Mouse (Mus musculus) spleen, postnatal 4 days (tissue): ENCODE measurements around the gene Usp18.
A peak's percentile ranks its signal among the peaks of the same experiment; 100 is the strongest.

Experiments
- DNase-seq, 2 experiments: peaks; one replicate each; pipeline ENCODE4 v3.0.0; 2022; ENCODE audit warnings: low spot score in 2 of 2

The Usp18 gene

DNA sequence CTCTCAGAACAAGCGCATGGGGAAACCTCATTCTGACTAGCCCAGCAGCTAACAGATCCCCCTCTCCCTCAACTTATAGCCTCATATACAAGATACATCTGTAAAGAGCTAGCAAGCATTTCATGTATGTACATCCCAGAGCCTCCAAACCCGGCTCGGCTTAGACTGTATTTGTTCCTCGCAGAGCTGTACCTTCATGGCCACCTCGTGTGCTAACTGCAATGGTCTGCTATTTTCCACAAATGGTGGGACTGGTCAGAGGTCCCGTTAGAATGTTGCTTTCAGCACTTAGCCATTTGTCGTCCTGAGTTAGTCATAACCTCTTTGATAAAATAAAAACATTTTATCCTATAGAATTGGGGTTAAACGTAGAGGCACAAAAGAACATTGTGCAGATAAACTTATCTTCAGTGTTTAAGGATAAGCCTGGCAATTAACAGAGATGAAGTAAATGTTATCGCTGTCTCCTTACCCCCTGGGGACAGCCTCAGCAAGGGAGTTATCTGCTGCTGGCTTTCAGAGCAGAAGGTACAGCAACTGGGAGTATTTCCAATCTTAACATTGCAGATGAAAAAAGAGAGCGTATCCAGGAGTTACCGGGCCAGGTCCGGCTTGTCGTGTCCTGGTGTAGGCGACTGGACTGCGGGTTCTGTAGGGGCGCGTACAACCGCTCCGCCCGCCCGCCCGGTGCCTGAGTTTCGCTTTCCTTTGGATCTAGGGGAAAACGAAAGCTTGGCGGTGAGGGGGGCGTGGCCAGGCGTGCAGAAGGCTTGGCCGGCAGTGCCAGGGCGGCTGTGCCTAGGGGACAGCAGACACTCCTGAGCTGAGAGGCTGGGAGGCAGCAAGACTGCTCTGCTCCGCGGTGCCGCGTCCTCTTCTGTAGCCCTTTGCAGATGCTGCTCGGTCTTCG is at the start of gene Usp18:
Gene Usp18, plus strand, starts transcription at position 780 of the 910 bp plus-strand sequence.
- DNase-seq = peak; percentile 88 to 93

DNA sequence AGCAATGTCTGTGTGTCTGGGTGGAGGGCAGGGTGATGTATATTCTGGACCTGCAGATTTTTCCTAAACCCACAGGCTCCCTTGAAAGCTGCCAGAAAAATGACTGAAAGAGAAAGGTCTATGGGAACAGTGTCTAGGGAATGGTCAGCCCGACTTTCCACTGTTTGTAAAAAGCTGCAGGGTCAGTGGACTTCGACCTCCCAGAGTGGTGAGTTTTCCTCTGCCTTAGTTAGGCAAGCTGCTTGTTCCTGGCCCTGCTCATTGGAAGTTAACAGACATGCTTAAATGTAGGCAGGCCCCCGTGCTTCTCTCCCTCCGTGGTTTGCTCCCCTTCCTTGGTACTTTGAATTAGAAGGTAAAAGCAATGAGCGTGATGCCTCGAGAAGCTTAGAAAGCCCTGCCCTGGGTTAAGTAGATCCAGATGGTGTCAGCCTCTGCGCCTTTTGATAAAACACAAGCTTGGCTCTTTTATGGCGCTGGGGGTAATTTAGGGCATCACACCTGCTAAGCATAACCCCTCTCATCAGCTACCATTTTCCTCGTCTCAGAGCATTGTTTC is 47.8 kb upstream of the Usp18 start:
- DNase-seq = no peak

DNA sequence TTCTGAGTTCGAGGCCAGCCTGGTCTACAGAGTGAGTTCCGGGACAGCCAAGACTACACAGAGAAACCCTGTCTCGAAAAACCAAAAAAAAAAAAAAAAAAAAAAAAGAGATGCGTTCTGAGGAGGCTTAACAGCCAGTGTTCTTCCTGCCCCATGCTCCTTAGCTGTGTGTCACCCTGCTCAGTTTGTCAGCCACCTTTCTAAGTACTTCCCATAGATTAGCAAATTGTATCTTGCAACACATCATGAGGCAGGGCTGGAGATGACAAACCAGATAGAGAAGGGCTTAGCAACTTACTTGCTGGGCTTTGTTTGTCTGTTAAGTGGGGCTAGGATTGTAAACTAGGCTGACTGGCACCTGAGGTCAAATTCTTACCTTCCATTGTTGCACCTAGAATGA is 45.2 kb upstream of the Usp18 start:
- DNase-seq = no peak

DNA sequence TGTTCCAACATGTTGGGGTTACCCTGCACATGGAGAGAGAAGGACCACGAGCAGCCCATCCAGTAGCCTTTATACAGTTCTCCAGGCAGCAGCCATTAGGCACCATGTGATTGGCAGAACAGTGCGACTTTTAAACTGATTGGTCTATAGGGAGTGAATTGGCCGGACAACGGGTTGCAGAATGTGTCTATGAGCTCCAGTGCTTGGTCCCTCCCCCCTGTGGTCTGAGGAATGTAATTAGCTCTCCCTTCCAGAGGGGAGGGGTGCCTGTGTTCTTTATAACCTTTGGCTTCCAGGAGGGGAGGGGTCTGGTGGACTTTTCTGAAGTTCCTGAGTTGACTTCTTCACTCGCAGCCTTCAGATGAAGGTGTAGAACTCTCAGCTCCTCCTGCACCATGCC is 43.7 kb upstream of the Usp18 start:
- DNase-seq = no peak

DNA sequence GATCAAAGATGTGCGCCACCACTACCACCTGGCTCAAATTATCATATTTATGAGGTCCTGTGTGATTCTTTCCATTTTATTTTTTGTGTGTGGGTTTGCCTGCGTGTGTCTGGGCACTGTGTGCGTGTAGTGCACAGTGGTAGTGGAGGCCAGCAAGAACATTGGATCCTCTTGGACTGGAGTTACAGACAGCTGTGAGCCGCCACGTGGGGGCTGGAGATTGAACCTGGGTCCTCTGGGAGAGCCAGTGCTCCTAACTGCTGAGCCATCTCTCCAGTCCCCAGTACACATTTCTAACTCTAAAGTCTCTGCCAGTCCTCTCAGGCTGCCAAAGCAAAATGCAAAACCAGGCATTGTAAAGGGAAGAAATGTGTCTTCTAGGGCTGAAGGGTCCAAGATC is 39.2 kb upstream of the Usp18 start:
- no peak for DNase-seq

DNA sequence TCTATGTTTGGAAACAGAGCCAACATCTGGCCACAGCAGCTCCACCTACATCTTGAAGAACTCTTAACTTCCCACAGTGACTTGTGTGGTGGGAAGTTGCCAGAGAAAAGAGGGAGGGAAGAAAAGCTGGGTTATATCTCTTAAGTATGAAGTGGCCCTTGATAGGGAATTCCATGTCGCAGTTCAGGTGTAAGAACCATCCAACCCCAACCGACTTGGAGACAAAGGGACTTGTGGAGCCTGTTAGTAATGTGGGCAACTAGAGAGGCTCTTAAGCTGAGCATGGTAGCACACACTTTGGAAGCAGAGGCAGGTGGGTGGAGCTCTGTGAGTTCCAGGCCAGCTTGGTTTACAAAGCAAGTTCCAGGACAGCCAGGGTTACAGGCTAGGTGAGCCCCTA is 36.1 kb upstream of the Usp18 start:
- DNase-seq = no peak

DNA sequence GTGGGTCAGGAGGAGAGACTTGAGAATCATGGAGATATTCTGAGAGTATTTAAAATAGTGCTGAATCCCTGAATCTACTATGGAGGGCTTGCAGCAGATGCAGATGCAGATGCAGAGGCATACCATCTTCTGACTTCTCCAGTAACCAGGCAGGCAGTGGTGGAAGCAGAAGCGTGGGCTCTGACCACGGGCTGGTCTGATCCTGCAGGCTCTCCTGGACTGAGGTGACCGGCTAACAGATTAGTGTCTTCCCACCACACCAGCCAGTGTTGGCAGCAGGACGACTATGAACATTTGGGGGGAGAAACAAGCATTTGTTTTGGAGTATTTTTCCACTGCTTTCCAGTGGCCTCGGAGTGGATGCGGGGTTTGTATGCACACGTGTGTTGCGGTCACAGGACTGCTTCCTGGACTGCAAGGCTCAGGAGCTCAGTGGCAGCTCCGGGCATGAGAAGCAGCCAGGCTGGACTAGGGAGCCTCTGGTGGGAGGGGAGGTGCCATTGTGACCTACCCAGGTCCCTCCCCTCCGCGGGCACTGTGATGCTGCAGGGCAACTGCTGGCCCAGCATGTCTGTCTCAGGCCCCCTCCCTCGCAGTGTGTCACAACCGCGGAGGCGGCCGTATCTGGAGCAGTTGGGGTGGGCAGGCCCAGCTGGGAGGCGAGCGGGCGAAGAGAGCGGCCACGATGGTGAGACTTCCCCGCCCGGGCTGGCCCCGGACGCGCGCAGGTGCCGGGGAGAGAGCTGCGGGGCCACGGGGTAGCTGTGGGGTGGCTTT is 35.4 kb upstream of the Usp18 start, which contains the start of gene Tuba8:
Gene Tuba8, plus strand, starts transcription at position 548 of the 777 bp plus-strand sequence.
- DNase-seq = peak; percentile 46 to 76

DNA sequence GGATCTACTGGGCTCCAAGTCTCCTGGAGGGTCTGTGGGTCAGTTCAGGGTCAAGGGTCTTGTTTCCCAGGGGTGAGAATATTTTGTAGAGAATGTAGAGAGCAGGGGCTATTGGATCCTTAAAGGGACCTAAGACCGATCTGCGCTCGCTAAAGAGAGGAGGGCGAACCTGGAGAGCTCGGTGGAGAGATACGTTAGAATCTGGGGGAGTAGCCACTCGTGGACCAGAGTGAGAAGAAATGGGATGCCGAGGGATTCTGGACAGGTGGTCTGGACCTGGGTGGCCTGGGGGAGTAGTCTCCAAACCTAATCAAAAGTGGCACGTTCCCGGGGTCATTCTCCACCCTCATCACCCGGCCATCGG is 34.8 kb upstream of the Usp18 start:
- no peak for DNase-seq

DNA sequence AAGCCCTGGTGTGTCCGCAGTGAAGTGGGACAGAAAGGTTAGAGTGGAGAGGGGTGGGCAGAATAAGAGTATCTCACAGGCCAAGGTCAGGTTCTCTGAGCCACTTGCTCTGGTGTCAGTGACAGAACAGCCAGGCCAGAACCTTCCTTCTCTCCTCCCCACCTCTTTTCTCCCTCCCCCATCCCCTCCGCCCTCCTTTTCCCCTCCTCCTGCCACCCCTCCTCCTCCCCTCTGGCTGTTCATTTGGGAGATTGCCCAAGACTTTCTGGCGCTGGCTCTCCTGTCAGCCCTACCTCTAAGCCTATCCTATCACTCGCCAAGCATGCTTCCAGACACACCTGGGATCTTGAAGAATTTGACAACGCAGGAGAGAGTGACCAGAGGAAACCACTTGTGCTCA is 34.0 kb upstream of the Usp18 start:
- no peak for DNase-seq

DNA sequence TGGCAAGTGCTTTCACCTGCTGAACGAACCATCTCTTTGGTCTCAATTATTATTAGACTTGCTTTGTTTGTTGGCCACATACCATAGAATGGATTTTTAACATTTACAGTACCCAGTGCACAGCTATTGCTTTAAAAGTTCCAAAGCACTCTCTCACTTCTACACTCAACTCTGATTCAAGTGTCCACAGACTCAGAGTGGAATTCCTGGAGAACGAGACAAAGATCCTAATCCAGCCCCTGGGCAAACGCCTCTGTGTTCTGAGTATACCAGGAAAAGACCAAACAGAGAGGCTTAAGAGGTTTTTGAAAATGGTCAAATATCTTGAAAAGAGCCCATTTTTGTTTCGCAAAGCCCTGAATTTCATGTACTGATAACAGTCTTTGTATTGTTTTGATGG is 32.7 kb upstream of the Usp18 start:
- no peak for DNase-seq

DNA sequence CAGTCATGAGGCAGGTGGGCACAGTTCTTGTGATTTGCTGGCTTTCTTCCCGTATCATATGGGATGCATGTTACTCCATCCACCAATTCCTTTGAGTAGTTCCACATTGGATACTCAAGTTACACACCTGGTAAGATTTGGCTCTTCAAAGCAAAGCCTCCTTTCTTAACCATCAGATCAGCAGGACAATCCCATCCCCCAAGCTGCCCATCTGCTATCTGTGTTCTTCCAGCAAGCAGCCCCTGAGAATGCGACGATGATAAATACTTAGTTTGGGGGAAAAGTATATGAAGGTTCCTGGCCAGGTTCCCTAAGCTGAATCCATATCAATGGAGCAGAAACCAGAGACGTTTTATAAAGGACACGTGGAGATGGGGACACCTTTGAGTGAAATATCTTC is 31.5 kb upstream of the Usp18 start:
- DNase-seq = no peak

DNA sequence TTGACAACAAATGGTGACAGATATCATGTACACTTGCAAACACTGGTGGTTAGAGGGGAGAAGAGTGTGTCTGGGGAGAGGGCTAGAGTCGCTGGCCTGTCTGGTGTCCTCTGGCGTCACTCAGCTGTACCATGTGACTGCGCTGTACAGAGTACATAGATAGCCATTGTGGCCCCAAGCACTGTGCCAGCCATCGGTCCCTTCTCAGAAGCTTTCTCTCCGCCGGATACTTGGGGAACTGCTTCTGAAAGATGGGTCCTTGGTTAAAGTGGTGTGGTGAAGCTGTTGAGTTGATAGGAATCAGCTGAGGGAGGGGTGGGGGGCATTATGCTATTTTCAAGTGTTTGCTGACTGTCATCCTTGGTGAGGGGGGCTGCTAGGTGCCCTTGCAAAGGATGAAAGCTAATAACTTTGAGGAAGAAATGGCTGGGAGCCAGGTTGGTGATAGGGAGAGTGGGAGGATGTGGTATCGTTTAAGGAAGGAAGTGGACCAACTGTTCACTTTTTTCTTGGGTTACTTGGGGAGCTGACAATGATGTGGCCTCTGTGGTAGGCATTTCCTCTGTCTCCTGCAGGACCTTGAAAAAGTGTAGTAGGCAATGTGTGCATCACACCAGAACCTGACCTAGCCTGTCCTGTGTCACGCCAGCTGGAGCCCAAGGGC is 30.9 kb upstream of the Usp18 start:
- peak in 1 of 2 experiments; percentile 20 for DNase-seq

DNA sequence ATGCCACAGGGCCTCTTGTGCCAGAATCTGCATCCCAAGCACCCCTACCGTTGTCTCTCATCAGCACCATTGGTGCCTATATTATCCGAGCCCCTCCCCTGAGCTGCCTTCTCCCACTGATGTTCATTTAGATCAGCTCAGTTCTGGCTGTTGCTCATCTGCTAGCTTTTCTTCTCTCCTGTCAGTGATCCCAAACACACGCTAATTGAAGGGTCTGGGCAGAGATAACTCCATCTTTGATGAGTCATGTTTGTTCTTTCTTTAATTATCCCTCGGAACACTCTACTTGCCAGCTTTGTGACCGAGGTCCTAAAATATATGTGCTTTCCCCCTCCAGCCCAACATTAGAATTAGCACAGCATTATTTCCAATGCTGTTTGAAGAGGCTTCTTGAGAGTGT is 30.4 kb upstream of the Usp18 start:
- no peak for DNase-seq

DNA sequence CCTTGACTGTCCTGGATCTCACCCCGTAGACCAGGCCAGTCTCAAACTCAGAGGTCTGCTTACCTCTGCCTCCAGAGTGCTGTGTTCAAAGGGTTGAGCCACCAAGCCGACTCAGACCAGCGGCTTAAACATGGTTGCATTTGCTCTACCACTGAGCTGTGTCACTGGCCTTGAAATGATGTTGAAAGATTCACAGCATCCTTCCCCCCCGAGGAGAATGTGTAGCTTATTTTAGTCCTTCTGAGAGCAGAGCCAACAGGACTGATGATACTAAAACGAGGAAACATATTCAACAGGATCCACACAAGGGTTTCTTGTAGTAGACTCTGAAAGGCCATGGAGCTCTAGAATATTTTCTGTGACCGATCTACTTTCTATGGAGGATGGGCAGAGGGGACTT is 29.8 kb upstream of the Usp18 start:
- no peak for DNase-seq

DNA sequence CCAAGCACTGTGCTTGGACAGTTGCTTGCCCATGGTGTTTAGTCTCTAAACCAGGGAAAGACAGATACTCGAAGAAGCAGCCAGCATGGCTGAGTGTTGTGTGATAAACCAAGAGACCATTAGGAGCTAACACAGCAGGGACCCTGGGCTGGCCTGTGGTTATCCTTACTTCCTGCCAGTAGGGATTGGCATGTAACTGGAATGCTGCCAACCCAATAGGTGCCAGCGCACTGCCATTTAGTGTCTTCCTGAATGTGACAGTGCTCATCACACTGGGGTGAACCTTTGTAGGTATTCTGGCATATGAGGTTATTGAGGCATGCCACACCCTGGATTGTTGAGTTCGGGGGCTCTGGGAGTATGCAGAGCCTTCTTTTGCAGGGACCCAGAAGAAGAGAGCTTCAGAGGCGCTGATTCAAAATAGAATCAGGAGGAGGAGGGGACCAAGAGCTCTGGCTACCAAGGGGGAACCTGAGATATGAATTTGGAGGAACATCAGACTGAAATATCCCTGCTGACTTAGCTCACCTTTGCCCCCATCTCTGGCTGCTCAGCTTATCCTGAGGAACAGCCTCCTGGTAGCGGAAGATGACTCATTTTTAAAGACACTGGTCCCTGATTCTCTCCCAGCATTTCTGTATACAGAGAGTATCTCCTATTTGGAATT is 29.0 kb upstream of the Usp18 start:
- no peak for DNase-seq

DNA sequence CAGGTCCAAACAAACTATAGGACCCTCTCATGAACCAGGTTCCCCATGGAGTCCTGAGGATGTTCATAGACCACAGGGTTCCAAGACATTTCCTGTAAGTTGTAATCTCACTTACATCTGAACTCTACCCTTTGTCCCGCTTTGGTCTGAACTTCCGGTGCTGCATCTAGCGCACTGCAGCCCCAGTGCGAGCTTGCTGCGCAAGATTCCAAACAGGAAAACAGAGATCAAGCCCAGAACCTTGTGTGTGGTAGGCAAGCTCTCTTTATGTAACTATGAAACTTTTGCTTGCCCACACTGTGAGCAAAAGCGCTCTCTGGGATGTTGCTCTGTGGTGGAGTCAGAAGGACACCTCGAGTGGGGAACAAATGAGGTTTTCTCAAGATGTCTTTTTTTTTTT is 27.7 kb upstream of the Usp18 start:
- no peak for DNase-seq

DNA sequence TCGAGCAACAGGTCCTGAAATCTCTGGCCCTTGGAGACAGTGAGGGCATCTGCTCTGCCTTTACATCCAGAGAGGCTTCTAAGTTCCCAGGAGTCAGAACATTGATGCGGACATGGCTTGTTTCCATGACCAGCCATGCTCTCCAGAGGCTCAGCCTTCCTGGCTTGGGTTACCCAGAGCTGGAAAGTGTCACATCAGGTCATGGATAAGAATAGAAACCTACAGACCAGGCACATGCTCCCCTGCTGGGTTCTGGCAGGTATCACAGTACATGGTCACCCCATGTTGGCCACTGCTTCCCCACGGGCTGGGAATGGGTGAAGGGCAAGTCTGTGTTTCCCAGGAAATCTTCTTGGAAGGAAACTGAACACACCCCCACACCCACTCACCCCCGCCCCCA is 26.3 kb upstream of the Usp18 start:
- no peak for DNase-seq

DNA sequence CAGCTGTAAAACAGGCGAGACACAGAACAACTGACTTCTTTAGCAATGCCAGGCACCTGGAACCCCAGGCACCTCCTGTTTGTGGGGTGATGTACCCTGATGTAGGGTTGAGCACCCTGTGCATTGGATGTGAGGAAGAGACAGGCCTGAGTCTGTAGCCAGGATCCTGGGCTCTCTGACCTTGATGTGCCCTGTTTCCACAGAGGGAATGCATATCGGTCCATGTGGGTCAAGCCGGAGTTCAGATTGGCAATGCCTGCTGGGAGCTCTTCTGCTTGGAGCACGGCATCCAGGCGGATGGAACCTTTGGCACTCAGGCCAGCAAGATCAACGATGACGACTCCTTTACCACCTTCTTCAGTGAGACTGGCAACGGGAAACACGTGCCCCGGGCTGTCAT is 25.5 kb upstream of the Usp18 start:
- DNase-seq = no peak

DNA sequence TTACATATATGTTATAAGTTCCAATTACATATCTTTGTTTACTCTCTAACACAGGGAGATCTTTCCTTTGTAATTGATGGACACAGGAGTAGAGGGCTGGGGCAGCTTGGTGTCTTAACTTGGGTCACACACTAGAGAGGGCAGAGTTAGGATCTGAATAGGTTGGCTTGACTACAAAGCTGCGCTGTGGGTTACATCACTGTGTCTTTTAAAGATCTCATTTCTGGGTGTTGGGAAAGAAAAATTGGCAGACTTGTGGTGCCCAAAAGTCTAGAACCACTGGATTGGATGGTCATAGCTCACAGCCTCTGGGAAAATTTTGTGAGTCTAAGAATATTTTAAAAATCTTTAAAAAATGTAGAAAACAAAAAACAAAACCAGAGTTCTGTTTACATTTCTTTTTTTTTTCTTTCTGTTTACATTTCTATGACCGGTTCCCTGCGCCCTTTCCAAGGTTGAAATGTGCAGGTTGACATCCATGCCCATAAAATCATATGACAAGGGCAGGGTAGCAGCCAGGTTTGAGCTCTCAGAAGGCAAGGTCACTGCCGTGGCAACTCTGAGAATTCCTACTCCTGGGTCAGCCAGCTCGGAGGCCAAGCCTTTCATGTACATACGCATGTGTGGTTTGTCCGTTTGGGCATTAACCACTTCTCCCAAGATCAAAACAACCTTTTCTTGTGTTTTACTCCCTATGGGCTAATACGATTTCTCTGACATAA is 23.7 kb upstream of the Usp18 start:
- no peak for DNase-seq

DNA sequence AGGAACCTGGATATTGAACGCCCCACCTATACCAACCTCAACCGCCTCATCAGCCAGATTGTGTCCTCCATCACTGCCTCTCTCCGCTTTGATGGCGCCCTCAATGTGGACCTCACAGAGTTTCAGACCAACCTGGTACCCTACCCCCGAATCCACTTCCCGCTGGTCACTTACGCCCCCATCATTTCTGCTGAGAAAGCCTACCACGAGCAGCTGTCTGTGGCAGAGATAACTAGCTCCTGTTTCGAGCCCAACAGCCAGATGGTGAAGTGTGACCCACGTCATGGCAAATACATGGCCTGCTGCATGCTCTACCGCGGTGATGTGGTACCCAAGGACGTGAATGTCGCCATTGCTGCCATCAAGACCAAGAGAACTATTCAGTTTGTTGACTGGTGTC is 22.7 kb upstream of the Usp18 start:
- DNase-seq = no peak

DNA sequence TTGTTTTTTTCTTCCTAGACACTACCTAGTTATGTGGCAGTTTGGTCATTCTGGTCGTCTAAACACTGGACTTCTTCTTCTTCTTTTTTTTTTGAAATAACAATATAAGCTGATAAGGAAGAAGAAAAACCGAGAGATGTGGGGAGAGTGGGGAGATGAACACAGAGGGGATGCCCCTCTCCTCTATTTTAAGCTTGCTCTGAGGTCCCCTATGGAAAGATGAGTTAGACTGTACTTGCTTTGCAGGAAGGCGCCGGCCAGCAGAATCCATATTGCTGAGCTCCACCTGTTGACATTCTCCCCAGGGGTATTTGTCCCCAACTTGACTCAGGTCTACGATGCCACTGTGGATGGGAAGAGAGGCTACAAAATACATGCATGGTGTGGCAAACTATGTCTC is 21.6 kb upstream of the Usp18 start:
- DNase-seq = no peak
